Mouse (Mus musculus) CH12.LX (cell line): ENCODE data around the gene Gsdma2. TPM values are rescaled to one million over a fixed set of nuclear protein-coding genes. Genes with fewer than 3 reads are reported as not detected.

Experiments
- DNase-seq: peaks from one replicate; pipeline ENCODE4 v3.0.0-alpha.2; 2013; ENCODE audit errors: extremely low read depth
- H3K27ac ChIP-seq: 2 replicates; pipeline ENCODE4 v1.5.1; 2012; ENCODE audit warnings: low read depth, mild to moderate bottlenecking, control low read depth, moderate library complexity; ENCODE audit not compliant: insufficient read depth
- H3K27me3 ChIP-seq: replicated peaks from 2 replicates; pipeline ENCODE3; 2012; ENCODE audit warnings: inconsistent platforms
- H3K36me3 ChIP-seq, 2 experiments: replicated peaks in 1 of 2; 2 replicates each; pipeline versions ENCODE3 to v1.6.1; 2012; ENCODE audit warnings: inconsistent platforms in 1 of 2, low read length in 1 of 2, mild to moderate bottlenecking in 1 of 2, mixed read lengths in 1 of 2, moderate library complexity in 1 of 2; ENCODE audit not compliant: control insufficient read depth in 1 of 2, insufficient read depth in 1 of 2
- H3K4me1 ChIP-seq, 2 experiments: 2 replicates each; pipeline ENCODE4 v1.6.1; 2012; ENCODE audit warnings: inconsistent platforms in 1 of 2, moderate library complexity in 1 of 2; ENCODE audit not compliant: insufficient read depth in 2 of 2, control insufficient read depth in 1 of 2
- H3K4me2 ChIP-seq: 2 replicates; pipeline ENCODE4 v1.6.1; 2012; ENCODE audit warnings: low read depth, mild to moderate bottlenecking, control low read depth; ENCODE audit not compliant: poor library complexity, insufficient read depth, severe bottlenecking
- H3K4me3 ChIP-seq, 3 experiments: fragments of 150-350 bp in 1 of 3; sonication (generic) in 1 of 3; replicated peaks in 1 of 3; 2 replicates each; pipeline versions ENCODE3 to v1.5.1; 2011 to 2012; ENCODE audit warnings: low read depth in 2 of 3, low read length in 2 of 3, mild to moderate bottlenecking in 2 of 3, moderate library complexity in 2 of 3, control low read depth in 1 of 3, improper control_type of control experiment in 1 of 3, inconsistent platforms in 1 of 3, mixed read lengths in 1 of 3; ENCODE audit not compliant: poor library complexity in 1 of 3
- H3K79me2 ChIP-seq: replicated peaks from 2 replicates; pipeline ENCODE4 v1.6.1; 2012; ENCODE audit warnings: mild to moderate bottlenecking, moderate library complexity; ENCODE audit not compliant: control insufficient read depth, poor library complexity, insufficient read depth, severe bottlenecking; ENCODE audit errors: extremely low read depth
- H3K9ac ChIP-seq: 2 replicates; pipeline ENCODE4 v1.6.1; 2012; ENCODE audit warnings: low read depth, mild to moderate bottlenecking, control low read depth, moderate library complexity; ENCODE audit not compliant: insufficient read depth
- H3K9me3 ChIP-seq: replicated peaks from 2 replicates; pipeline ENCODE3; 2012; ENCODE audit warnings: low read length, inconsistent platforms, mixed read lengths
- BHLHE40 ChIP-seq: IDR thresholded peaks from 2 replicates; pipeline ENCODE4 v1.6.1; 2011; ENCODE audit warnings: mild to moderate bottlenecking, low read depth, low read length, improper control_type of control experiment
- CHD2 ChIP-seq: IDR thresholded peaks from 2 replicates; pipeline ENCODE4 v1.6.1; 2011; ENCODE audit warnings: low read length, improper control_type of control experiment
- ELF1 ChIP-seq: IDR thresholded peaks from 2 replicates; pipeline ENCODE4 v1.6.1; 2014; ENCODE audit warnings: low read depth, mild to moderate bottlenecking, inconsistent platforms, low read length, improper control_type of control experiment
- ETS1 ChIP-seq: conservative IDR thresholded peaks from 2 replicates; pipeline ENCODE4 v1.6.1; 2012; ENCODE audit warnings: low read depth, mild to moderate bottlenecking, inconsistent platforms, low read length, improper control_type of control experiment, moderate library complexity
- MAFK ChIP-seq: IDR thresholded peaks from 2 replicates; pipeline ENCODE4 v1.6.1; 2011; ENCODE audit warnings: low read length, improper control_type of control experiment; ENCODE audit not compliant: insufficient replicate concordance
- MXI1 ChIP-seq: IDR thresholded peaks from 2 replicates; pipeline ENCODE4 v1.6.1; 2011; ENCODE audit warnings: mild to moderate bottlenecking, low read depth, low read length, improper control_type of control experiment
- NRF1 ChIP-seq: IDR thresholded peaks from 2 replicates; pipeline ENCODE4 v1.6.1; 2014; ENCODE audit warnings: low read depth, mild to moderate bottlenecking, inconsistent platforms, low read length, improper control_type of control experiment, moderate library complexity
- POLR2A ChIP-seq: IDR thresholded peaks from 2 replicates; pipeline ENCODE4 v1.6.1; 2011; ENCODE audit warnings: low read depth, mild to moderate bottlenecking, improper control_type of control experiment, low read length
- POLR2AphosphoS2 ChIP-seq: IDR thresholded peaks from 2 replicates; pipeline ENCODE4 v1.6.1; 2011; ENCODE audit warnings: low read depth, low read length, improper control_type of control experiment
- TCF12 ChIP-seq: IDR thresholded peaks from 2 replicates; pipeline ENCODE4 v1.6.1; 2014; ENCODE audit warnings: low read depth, mild to moderate bottlenecking, inconsistent platforms, low read length, improper control_type of control experiment
- UBTF ChIP-seq: IDR thresholded peaks from 2 replicates; pipeline ENCODE4 v1.6.1; 2012; ENCODE audit warnings: low read depth, mild to moderate bottlenecking, inconsistent platforms, low read length, improper control_type of control experiment, moderate library complexity
- USF1 ChIP-seq: IDR thresholded peaks from 2 replicates; pipeline ENCODE4 v1.6.1; 2014; ENCODE audit warnings: low read depth, mild to moderate bottlenecking, inconsistent platforms, low read length, improper control_type of control experiment
- ZNF384 ChIP-seq: IDR thresholded peaks from 2 replicates; pipeline ENCODE4 v1.6.1; 2012; ENCODE audit warnings: low read depth, low read length, improper control_type of control experiment, inconsistent platforms
- dilution Hi-C: fragments of 300-500 bp; cut with MboI; formaldehyde crosslinking; loops from 2 replicates; pipeline ENCODE4 v1.14.3; 2020; ENCODE audit warnings: low sequenced_read_pairs; ENCODE audit not compliant: extremely low pct_unique_long_range_greater_than_20kb, extremely low pct_ligation_motif_present
- in situ Hi-C: fragments of 300-500 bp; cut with MboI; formaldehyde crosslinking; loops from 3 replicates; pipeline ENCODE4 v1.14.3; 2019; ENCODE audit warnings: low sequenced_read_pairs, low pct_ligation_motif_present, low pct_unique_long_range_greater_than_20kb, mixed read lengths
- polyA plus RNA-seq: library from polyadenylated mRNA; unstranded; fragments of >175 nt; gene quantifications from 2 replicates; pipeline ENCODE4 v1.2.1, GENCODE M21; 2012; ENCODE audit warnings: low read depth; ENCODE audit not compliant: insufficient read length
- total RNA-seq, 2 experiments: library from RNA; depleted of rRNA; stranded (reverse); fragments of 300-350 nt in 1 of 2; fragments of >200 nt in 1 of 2; gene quantifications; 2 replicates each; pipeline ENCODE4 v1.2.3; 2012 to 2014

Gsdma2 gene
- total and polyA plus RNA-seq, 3 experiments, result not detected

DNA sequence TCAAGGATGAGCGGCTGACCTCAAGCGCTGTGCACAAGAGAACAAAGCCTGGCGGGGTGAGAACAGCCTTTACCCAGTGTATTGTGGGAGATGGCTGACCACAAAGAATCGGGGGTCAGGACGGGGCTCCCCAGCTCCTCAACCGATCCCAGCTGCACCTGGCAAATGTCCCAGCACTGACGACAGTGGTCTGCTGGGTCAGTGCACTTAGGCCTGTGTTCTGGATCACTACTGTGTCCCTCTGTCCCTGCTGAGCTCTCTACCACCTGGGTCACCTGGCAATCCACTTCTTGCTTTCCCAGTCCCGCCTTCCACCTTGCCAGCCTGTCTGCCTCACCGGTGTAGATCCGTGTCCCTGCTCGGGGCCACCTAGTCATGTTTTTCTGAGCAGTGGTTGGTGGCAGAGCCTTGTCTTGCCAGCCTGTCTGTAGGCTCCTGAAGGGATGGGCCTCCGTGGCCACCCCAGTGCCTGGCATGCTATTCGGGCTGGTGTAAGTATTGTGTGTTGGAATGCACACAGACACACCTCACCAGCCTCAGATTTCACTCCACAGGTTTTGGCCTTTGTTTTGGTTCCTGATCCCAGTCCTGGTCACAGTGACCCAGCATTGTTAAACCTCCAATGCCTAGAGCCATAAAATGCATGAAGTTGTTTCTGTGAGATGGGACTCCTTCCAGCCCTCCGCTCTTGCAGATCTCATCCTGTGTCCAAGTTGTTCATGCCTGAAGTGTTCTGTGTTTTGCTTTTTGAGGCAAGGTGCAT is 50.1 kb downstream of the Gsdma2 start:
- Histone ChIP-seq H3K36me3 (peaks cover 48 to 61% of the 10 kb centered on the region in 2 experiments), H3K79me2 (no peaks in the 10 kb centered on the region), H3K27me3 (no peaks in the 10 kb centered on the region), H3K9me3 (no peaks in the 10 kb centered on the region), H3K4me3 (no peak overlapping the region), H3K9ac (no peak overlapping the region), H3K4me2 (no peak overlapping the region), H3K4me1 (peaks cover 8 to 34% of the 10 kb centered on the region in 2 experiments; a peak in 3 of 4 replicates), H3K27ac (no peak overlapping the region)
- in situ Hi-C loops, result loop anchor here (5.0 to 10.0 kb wide), 2 partner anchors 91 to 218 kb away; no protein-coding TSS in a partner anchor
- DNase-seq, result no peak
- TF ChIP-seq POLR2A (0 out of 2 replicates have a peak, but pooled peaks have one; percentile 8), ZNF384 (no peak), POLR2AphosphoS2 (peak; percentile 71; the same call in 1 of the 2 replicates)
- dilution Hi-C loops, result no loop called here

GRCm38 (mm10) chr11:98697225-98697624 is 50.7 kb downstream of the Gsdma2 start:
- no peak for TF ChIP-seq USF1
- TF ChIP-seq MXI1, result no peak
- TF ChIP-seq POLR2AphosphoS2, result 0 out of 2 replicates have a peak, but pooled peaks have one; percentile 26
- TF ChIP-seq MAFK, result no peak
- no peak for TF ChIP-seq ELF1
- peak; percentile 5; the same call in 1 of the 2 replicates for TF ChIP-seq POLR2A
- no peak for TF ChIP-seq CHD2
- no peak for TF ChIP-seq NRF1
- no peak for TF ChIP-seq ZNF384
- Histone ChIP-seq H3K27me3 (no peaks in the 10 kb centered on the region), H3K4me2 (no peak overlapping the region), H3K27ac (no peak overlapping the region), H3K9me3 (no peaks in the 10 kb centered on the region), H3K4me3 (no peak overlapping the region), H3K79me2 (no peaks in the 10 kb centered on the region), H3K4me1 (peaks cover 8 to 29% of the 10 kb centered on the region in 2 experiments; a peak in 3 of 4 replicates), H3K9ac (no peak overlapping the region), H3K36me3 (peaks cover 42 to 55% of the 10 kb centered on the region in 2 experiments)
- dilution Hi-C loops (no loop called here), in situ Hi-C loops (loop anchor here (5.0 to 10.0 kb wide), 2 partner anchors 90 to 218 kb away; no protein-coding TSS in a partner anchor)
- no peak for DNase-seq

DNA sequence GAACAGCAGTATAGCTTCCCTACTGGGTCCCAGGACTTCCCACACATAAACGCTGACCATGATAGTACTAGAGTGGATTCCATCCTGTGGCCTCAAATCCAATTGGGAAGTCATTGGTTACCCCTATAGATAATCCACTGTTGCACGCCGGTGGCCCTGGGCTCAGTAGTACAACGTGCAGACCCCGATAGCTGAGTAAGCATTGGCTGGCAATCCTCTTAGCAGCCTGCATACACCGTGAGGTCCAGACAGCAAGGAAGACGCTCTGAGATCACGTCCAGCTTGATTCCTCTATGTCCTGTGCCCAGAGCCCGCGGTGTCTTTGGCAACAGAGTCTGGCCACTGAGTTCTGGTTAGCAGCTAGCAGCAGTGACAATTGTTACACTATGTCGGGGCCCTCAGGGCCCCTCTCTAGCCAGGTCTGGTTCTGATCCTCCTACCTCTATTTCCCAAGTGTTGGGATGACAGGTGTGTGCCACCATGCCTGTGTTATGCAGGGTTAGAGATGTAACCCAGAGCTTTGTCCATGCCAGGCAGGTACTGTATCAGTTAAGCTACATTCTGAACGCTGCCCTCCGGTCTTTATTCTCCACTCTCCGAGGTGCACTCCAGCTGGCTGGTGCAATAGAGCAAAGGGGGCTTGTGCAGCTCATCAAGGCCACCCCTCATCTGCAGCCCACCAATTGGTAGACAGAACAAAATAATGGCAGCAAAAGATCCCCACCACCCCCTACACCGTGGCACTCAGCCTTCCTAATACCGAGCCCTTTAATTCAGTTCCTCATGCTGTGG is 52.5 kb downstream of the Gsdma2 start:
- Histone ChIP-seq H3K4me2 (no peak overlapping the region), H3K9ac (no peak overlapping the region), H3K36me3 (peaks cover 28 to 49% of the 10 kb centered on the region in 2 experiments), H3K9me3 (no peaks in the 10 kb centered on the region), H3K4me1 (peaks cover 8 to 12% of the 10 kb centered on the region in 2 experiments; a peak in 3 of 4 replicates), H3K27me3 (no peaks in the 10 kb centered on the region), H3K79me2 (no peaks in the 10 kb centered on the region), H3K4me3 (no peak overlapping the region), H3K27ac (no peak overlapping the region)
- no peak for DNase-seq
- TF ChIP-seq ETS1 (no peak), TCF12 (no peak), BHLHE40 (no peak), UBTF (no peak)
- in situ Hi-C loops, result loop anchor here (5.0 to 10.0 kb wide), 2 partner anchors 88 to 216 kb away; no protein-coding TSS in a partner anchor
- dilution Hi-C loops, result no loop called here
